In the genomic region with DNA sequence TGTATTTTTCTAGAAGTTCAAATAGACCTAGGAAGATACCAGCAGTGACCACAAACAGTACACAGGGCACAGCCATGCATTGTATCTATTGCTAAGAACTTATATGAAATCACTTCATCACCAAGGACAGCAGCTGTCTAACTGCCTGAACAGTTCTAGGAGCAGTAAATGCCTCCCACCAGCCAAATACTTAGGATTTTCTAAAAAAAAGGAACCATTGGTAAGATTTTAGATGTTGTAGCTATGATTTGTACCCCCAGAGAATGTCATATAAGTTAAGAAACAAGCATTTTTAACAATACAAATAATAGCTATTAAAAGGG, we compare ENCODE assay signal across 25 mouse cellular contexts.
A peak's percentile ranks its signal among the peaks of the same experiment; 100 is the strongest.
DNase-seq lines count a peak whose midpoint lies in the region; ATAC-seq lines count a peak whose summit lies in the region.
"Had no signal": no experiment of that assay in that cellular context is flagged by ENCODE, and none has a peak within 500 bp of the region (broad histone marks: within the 10 kb centered on the region; RNA-seq: fewer than 3 reads in every experiment).

No protein-coding gene starts in this region.

- no peak for ATAC-seq in embryonic facial prominence, embryonic 11.5 days (replicated peaks; ENCODE audit: insufficient number of reproducible peaks, low FRiP score, low TSS enrichment, low read depth)
- peak; percentile 50; the same call in 1 of the 2 replicates for ATAC-seq in common myeloid progenitor, adult 5-6 weeks (replicated peaks; ENCODE audit: low read depth, poor library complexity, severe bottlenecking)
- ATAC-seq in megakaryocyte-erythroid progenitor cell, adult 5-6 weeks (replicated peaks; ENCODE audit: low FRiP score, low TSS enrichment, poor library complexity, severe bottlenecking): peak; percentile 61; the same call in 1 of the 2 replicates
- ATAC-seq: CD4-positive, CD25-positive, alpha-beta regulatory T cell, adult 4 months had no signal

- H3K9ac ChIP-seq in embryonic facial prominence, embryonic 11.5 days (replicated peaks; ENCODE audit: low read length): no peak overlapping the region
- H3K9ac ChIP-seq: heart, embryonic 15.5 days; hindbrain, embryonic 13.5 days; kidney, embryonic 15.5 days; neural tube, embryonic 12.5 days; stomach, embryonic 15.5 days had no signal

- H3K4me3 ChIP-seq in embryonic facial prominence, embryonic 11.5 days (ENCODE audit: low read depth, low read length): no peak overlapping the region
- no peak overlapping the region for H3K4me3 ChIP-seq in embryonic facial prominence, embryonic 10.5 days
- H3K4me3 ChIP-seq: forebrain, embryonic 10.5 days; gastrocnemius, adult 2 months; heart, embryonic 15.5 days; hindbrain, embryonic 13.5 days; kidney, embryonic 15.5 days; neural tube, embryonic 12.5 days; stomach, embryonic 15.5 days had no signal

- H3K9me3 ChIP-seq in embryonic facial prominence, embryonic 11.5 days (replicated peaks; ENCODE audit: control insufficient read depth, low read length): no peaks in the 10 kb centered on the region
- no peaks in the 10 kb centered on the region for H3K9me3 ChIP-seq in embryonic facial prominence, embryonic 10.5 days
- H3K9me3 ChIP-seq: forebrain, embryonic 10.5 days; heart, embryonic 15.5 days; hindbrain, embryonic 13.5 days; kidney, embryonic 15.5 days; megakaryocyte, embryonic 14.5 days; neural tube, embryonic 12.5 days; stomach, embryonic 15.5 days had no signal

- H3K4me2 ChIP-seq in embryonic facial prominence, embryonic 11.5 days (ENCODE audit: low read depth, low read length): no peak overlapping the region
- H3K4me2 ChIP-seq: heart, embryonic 15.5 days; hindbrain, embryonic 13.5 days; kidney, embryonic 15.5 days; neural tube, embryonic 12.5 days; stomach, embryonic 15.5 days had no signal

- H3K27ac ChIP-seq in embryonic facial prominence, embryonic 11.5 days (replicated peaks; ENCODE audit: low read depth, low read length): no peak overlapping the region
- no peak overlapping the region for H3K27ac ChIP-seq in embryonic facial prominence, embryonic 10.5 days (replicated peaks)
- H3K27ac ChIP-seq: forebrain, embryonic 10.5 days; neural tube, embryonic 12.5 days; stomach, embryonic 15.5 days had no signal

- H3K4me1 ChIP-seq in embryonic facial prominence, embryonic 11.5 days (ENCODE audit: control insufficient read depth, insufficient read depth, low read length): no peaks in the 10 kb centered on the region
- H3K4me1 ChIP-seq in embryonic facial prominence, embryonic 10.5 days: peaks cover 8% of the 10 kb centered on the region
- H3K4me1 ChIP-seq: neural tube, embryonic 12.5 days had no signal

- no peaks in the 10 kb centered on the region for H3K27me3 ChIP-seq in embryonic facial prominence, embryonic 11.5 days (ENCODE audit: control insufficient read depth, insufficient read depth, low read length)
- H3K27me3 ChIP-seq in embryonic facial prominence, embryonic 10.5 days (replicated peaks; ENCODE audit: low read depth, poor library complexity, severe bottlenecking): no peaks in the 10 kb centered on the region
- H3K27me3 ChIP-seq: heart, embryonic 15.5 days; hindbrain, embryonic 13.5 days; kidney, embryonic 15.5 days; megakaryocyte, embryonic 14.5 days; neural tube, embryonic 12.5 days; stomach, embryonic 15.5 days had no signal

- no peaks in the 10 kb centered on the region for H3K36me3 ChIP-seq in embryonic facial prominence, embryonic 11.5 days (replicated peaks; ENCODE audit: control insufficient read depth, insufficient read depth, low read depth, low read length)
- H3K36me3 ChIP-seq in embryonic facial prominence, embryonic 10.5 days (replicated peaks): no peaks in the 10 kb centered on the region
- H3K36me3 ChIP-seq: forebrain, embryonic 10.5 days; heart, embryonic 15.5 days; hindbrain, embryonic 13.5 days; kidney, embryonic 15.5 days; neural tube, embryonic 12.5 days; stomach, embryonic 15.5 days had no signal

- DNase-seq in embryonic facial prominence, embryonic 11.5 days (ENCODE audit: low spot score): peak; percentile 44
- DNase-seq in embryonic facial prominence, embryonic 10.5 days (ENCODE audit: low spot score): no peak
- DNase-seq in ES-CJ7 (ENCODE audit: low read depth, low spot score): peak; percentile 9
- no peak for DNase-seq in left cerebral cortex, adult 8-10 months (ENCODE audit: low spot score in 2 of 2)
- DNase-seq in right cerebral cortex, adult 2 months (ENCODE audit: low spot score in 2 of 2): no peak
- DNase-seq: adrenal gland, postnatal 25 days; cerebellum, adult 8-10 months; gastrocnemius, adult 2 months; heart, postnatal 36 days; kidney, adult 11 months; layer of hippocampus, adult 9-11 months; left cerebral cortex, postnatal 4 days; midbrain, embryonic 14.5 days; retina, postnatal 1 day; thymus, postnatal 25 days had no signal

Comparison
In these comparisons a context has a peak if more than half of its experiments do, and no peak if none do; other contexts are left out.
1. DNase-seq: peak in embryonic facial prominence, embryonic 11.5 days (single experiment) and ES-CJ7 (single experiment); none in embryonic facial prominence, embryonic 10.5 days (single experiment), left cerebral cortex, adult 8-10 months (0 of 2) and right cerebral cortex, adult 2 months (0 of 2).